Mouse (Mus musculus) liver, embryonic 16.5 days (tissue): ENCODE measurements around the gene Rabgef1. TPM values are rescaled to one million over a fixed set of nuclear protein-coding genes. Genes with fewer than 3 reads are reported as not detected.

Experiments used
- ATAC-seq: fragments of 200-750 bp; cut with Nextera tagmentation; 2 replicates; pipeline ENCODE4 v1.8.0; 2017; ENCODE audit warnings: low read depth, mild to moderate bottlenecking, moderate number of reproducible peaks, moderate library complexity
- H3K27ac ChIP-seq: fragments of 300-500 bp; sonication (generic); 2 replicates; pipeline ENCODE4 v1.5.1; 2014; ENCODE audit warnings: mild to moderate bottlenecking, low read length
- H3K27me3 ChIP-seq: fragments of 300-500 bp; sonication (generic); 2 replicates; pipeline ENCODE4 v1.6.1; 2014; ENCODE audit warnings: low read depth, low read length, mixed read lengths; ENCODE audit not compliant: control insufficient read depth, insufficient read depth
- H3K36me3 ChIP-seq: fragments of 300-500 bp; sonication (generic); 2 replicates; pipeline ENCODE4 v1.6.1; 2014; ENCODE audit warnings: mild to moderate bottlenecking; ENCODE audit not compliant: control insufficient read depth, insufficient read depth
- H3K4me1 ChIP-seq: fragments of 300-500 bp; sonication (generic); 2 replicates; pipeline ENCODE4 v1.6.1; 2014; ENCODE audit warnings: low read depth, low read length, mixed read lengths; ENCODE audit not compliant: control insufficient read depth
- H3K4me2 ChIP-seq: fragments of 300-500 bp; sonication (generic); 2 replicates; pipeline ENCODE4 v1.6.1; 2014; ENCODE audit warnings: low read depth, low read length, mixed read lengths
- H3K4me3 ChIP-seq: fragments of 300-500 bp; sonication (generic); 2 replicates; pipeline ENCODE4 v1.5.1; 2014; ENCODE audit warnings: low read depth, mild to moderate bottlenecking, low read length
- H3K9ac ChIP-seq: fragments of 300-500 bp; sonication (generic); 2 replicates; pipeline ENCODE4 v1.6.1; 2014; ENCODE audit warnings: low read depth, low read length
- H3K9me3 ChIP-seq: fragments of 300-500 bp; sonication (generic); replicated peaks from 2 replicates; pipeline ENCODE4 v1.6.1; 2016; ENCODE audit warnings: low read length; ENCODE audit not compliant: control insufficient read depth
- WGBS: fragments of 180-500 bp; shearing (Covaris S2); extraction: QIAGEN DNeasy Blood & Tissue Kit; methylation state at CpG from one replicate; pipeline ENCODE4 v1.1.7; 2014; ENCODE audit not compliant: insufficient replicate concordance; 5-methylcytosine and 5-hydroxymethylcytosine counted together
- polyA plus RNA-seq: library from polyadenylated mRNA; unstranded; fragments of >200 nt; fragmentation: Nextera tagmentation; extraction: Ambion mirVana; gene quantifications from 2 replicates; pipeline ENCODE4 v1.2.1, GENCODE M21; 2015

The Rabgef1 gene
- polyA plus RNA-seq, 1 experiment from 2014 or later = 20.9 TPM

DNA sequence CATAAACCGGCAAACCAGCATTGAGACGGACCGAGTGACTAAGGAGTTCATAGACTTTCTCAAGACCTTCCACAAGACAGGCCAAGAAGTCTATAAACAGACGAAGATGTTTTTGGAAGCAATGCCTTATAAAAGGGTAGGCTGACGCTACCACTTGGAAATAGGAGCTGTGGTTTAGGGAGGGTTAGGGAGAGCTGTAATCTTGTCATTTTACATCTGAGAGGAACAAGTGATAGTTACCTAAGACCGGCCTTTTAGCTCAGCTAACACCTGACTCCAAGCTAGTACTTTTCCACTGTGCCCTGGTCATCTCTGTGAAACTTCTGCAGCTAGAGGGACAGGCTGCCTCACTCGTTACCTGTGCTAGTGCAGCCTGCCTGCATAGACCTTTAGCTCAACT lies 26.4 kb downstream of the Rabgef1 start:
- H3K4me2 ChIP-seq = no peak overlapping the region
- H3K36me3 ChIP-seq = peaks cover 31% of the 10 kb centered on the region
- 79% methylated on average over 7 of the region's 7 CpGs for WGBS
- no peak overlapping the region for H3K27ac ChIP-seq
- H3K4me3 ChIP-seq = no peak overlapping the region
- no peaks in the 10 kb centered on the region for H3K9me3 ChIP-seq
- ATAC-seq = no peak
- no peak overlapping the region for H3K9ac ChIP-seq
- H3K27me3 ChIP-seq = no peaks in the 10 kb centered on the region
- H3K4me1 ChIP-seq = no peaks in the 10 kb centered on the region

- peak; percentile 88 for ATAC-seq
- H3K9me3 ChIP-seq = no peaks in the 10 kb centered on the region
- H3K4me2 ChIP-seq = no peak overlapping the region
- no peaks in the 10 kb centered on the region for H3K27me3 ChIP-seq
- peaks cover 27% of the 10 kb centered on the region for H3K36me3 ChIP-seq
- 83% methylated on average over 10 of the region's 10 CpGs for WGBS
- H3K4me3 ChIP-seq = no peak overlapping the region
- H3K9ac ChIP-seq = no peak overlapping the region
- peaks cover 2% of the 10 kb centered on the region for H3K4me1 ChIP-seq
- no peak overlapping the region for H3K27ac ChIP-seq
These were observed 28.8 kb downstream of the Rabgef1 start for GRCm38 (mm10) chr5:130200233-130201029.

- H3K36me3 ChIP-seq = peaks cover 27% of the 10 kb centered on the region
- 60% methylated on average over 4 of the region's 4 CpGs for WGBS
These were observed 32.4 kb downstream of the Rabgef1 start for GRCm38 (mm10) chr5:130203948-130204347.

DNA sequence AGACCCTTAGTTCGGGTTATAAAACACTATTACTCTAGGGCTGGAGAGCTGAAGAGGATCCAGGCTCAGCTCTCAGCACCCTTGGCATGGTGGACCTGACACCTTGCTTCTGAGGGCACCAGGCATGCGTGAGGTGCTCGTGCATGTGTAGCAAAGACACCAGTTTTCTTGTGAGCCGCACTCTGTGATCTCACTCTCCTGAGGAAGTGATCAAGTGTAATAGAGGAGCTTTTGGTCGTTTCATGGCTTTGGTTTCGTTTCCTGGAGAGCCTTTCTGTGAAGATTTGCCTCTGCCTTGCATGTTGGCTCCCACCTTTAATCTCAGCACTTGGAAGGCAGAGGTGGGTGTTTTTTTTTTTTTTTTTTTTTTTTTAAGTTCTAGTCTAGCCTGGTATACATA lies 33.0 kb downstream of the Rabgef1 start:
- no peaks in the 10 kb centered on the region for H3K27me3 ChIP-seq
- H3K4me1 ChIP-seq = peaks cover 2% of the 10 kb centered on the region
- no peak overlapping the region for H3K4me3 ChIP-seq
- no peak overlapping the region for H3K27ac ChIP-seq
- no peak overlapping the region for H3K9ac ChIP-seq
- no peak for ATAC-seq
- 74% methylated on average over 6 of the region's 6 CpGs for WGBS
- no peaks in the 10 kb centered on the region for H3K9me3 ChIP-seq
- H3K36me3 ChIP-seq = peaks cover 30% of the 10 kb centered on the region
- no peak overlapping the region for H3K4me2 ChIP-seq

More at GRCm38 (mm10) chr5:130203948-130204347, 32.4 kb downstream of the Rabgef1 start:
- ATAC-seq = no peak
- Histone ChIP-seq H3K27ac (no peak overlapping the region), H3K4me2 (no peak overlapping the region), H3K9me3 (no peaks in the 10 kb centered on the region), H3K4me1 (peaks cover 2% of the 10 kb centered on the region), H3K4me3 (no peak overlapping the region), H3K9ac (no peak overlapping the region), H3K27me3 (no peaks in the 10 kb centered on the region)

DNA sequence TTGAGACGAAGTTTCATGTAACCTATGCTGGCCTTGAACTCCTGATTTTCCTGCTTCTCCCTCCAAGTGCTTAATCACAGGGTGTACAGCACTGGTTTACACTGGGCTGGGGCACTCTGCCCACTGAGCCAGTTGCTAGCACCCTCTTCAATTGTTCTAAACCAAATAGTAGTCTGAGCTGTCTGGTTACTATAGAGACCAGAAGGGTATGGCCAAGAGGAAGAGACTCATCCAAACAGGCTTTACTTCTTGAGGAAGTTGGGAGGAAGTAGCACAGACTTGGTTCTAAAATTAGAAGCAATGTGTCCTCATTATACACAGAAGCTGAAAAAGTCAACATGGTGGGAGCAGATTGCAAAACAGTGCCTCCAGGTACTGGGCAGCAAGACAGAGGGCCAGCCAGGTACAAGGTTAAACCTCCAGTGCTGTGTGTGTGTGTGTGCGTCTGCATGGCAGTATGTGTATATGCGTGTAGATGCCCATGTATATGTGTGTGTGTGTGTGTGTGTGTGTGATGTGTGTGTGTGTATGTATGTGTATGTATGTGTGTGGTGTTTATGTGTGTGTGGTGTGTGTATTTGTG lies 33.9 kb downstream of the Rabgef1 start:
- WGBS = 67% methylated on average over 3 of the region's 3 CpGs
- H3K4me1 ChIP-seq = peaks cover 2% of the 10 kb centered on the region
- H3K9ac ChIP-seq = no peak overlapping the region
- peaks cover 33% of the 10 kb centered on the region for H3K36me3 ChIP-seq
- H3K4me3 ChIP-seq = no peak overlapping the region
- H3K27me3 ChIP-seq = no peaks in the 10 kb centered on the region
- no peak overlapping the region for H3K4me2 ChIP-seq
- ATAC-seq = peak; percentile 75
- no peaks in the 10 kb centered on the region for H3K9me3 ChIP-seq
- 0 out of 2 replicates have a peak overlapping the region, but pooled peaks have one; percentile 25 for H3K27ac ChIP-seq

- WGBS = 86% methylated on average over 4 of the region's 4 CpGs
- Histone ChIP-seq H3K4me3 (no peak overlapping the region), H3K9me3 (no peaks in the 10 kb centered on the region), H3K9ac (no peak overlapping the region), H3K27me3 (no peaks in the 10 kb centered on the region), H3K27ac (no peak overlapping the region), H3K4me1 (peaks cover 2% of the 10 kb centered on the region), H3K4me2 (no peak overlapping the region), H3K36me3 (peaks cover 41% of the 10 kb centered on the region)
- no peak for ATAC-seq
These were observed 35.7 kb downstream of the Rabgef1 start for GRCm38 (mm10) chr5:130207299-130207698.

- Histone ChIP-seq H3K4me3 (no peak overlapping the region), H3K4me1 (no peaks in the 10 kb centered on the region), H3K9me3 (no peaks in the 10 kb centered on the region), H3K27me3 (no peaks in the 10 kb centered on the region), H3K27ac (no peak overlapping the region), H3K4me2 (no peak overlapping the region), H3K9ac (no peak overlapping the region), H3K36me3 (peaks cover 45% of the 10 kb centered on the region)
- ATAC-seq = no peak
- WGBS = 92% methylated on average over 11 of the region's 11 CpGs
These were observed 41.4 kb downstream of the Rabgef1 start for GRCm38 (mm10) chr5:130212956-130213355.

DNA sequence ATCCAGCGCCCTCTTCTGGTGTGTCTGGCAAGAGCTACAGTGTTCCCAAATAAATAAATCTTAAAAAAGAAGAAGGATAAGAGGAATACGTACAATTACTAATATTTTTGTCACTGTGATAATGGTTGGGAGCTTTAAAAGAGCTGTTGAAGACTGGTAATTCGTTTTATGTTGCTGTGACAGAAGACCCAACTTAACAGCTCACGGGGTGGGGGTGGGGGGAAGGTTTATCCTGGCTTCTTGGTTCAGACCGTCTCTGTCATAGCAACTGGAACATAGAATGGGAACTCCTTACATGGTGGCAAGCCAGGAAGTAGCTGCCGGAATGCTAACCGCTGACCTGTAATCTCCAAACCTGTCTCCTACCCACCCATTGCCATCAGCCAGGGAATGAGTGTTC lies 45.2 kb downstream of the Rabgef1 start, which contains the start of gene Tmem248:
Gene Tmem248, plus strand, starts transcription at position 301 of the 400 bp plus-strand sequence.
- peaks cover 16% of the 10 kb centered on the region for H3K36me3 ChIP-seq
- no peak for ATAC-seq
- 74% methylated on average over 7 of the region's 7 CpGs for WGBS
- H3K9ac ChIP-seq = no peak within 1 kb of the TSS
- H3K4me3 ChIP-seq = no peak within 1 kb of the TSS
- no peaks in the 10 kb centered on the region for H3K27me3 ChIP-seq
- no peaks in the 10 kb centered on the region for H3K9me3 ChIP-seq
- H3K27ac ChIP-seq = no peak within 1 kb of the TSS
- no peak within 1 kb of the TSS for H3K4me2 ChIP-seq
- H3K4me1 ChIP-seq = peaks cover 9% of the 10 kb centered on the region

GRCm38 (mm10) chr5:130217406-130217805 lies 45.8 kb downstream of the Rabgef1 start:
- Histone ChIP-seq H3K36me3 (peaks cover 11% of the 10 kb centered on the region), H3K4me3 (no peak overlapping the region), H3K9me3 (no peaks in the 10 kb centered on the region), H3K4me2 (no peak overlapping the region), H3K27me3 (no peaks in the 10 kb centered on the region), H3K4me1 (peaks cover 9% of the 10 kb centered on the region), H3K27ac (no peak overlapping the region), H3K9ac (no peak overlapping the region)
- ATAC-seq = no peak
- WGBS = 81% methylated on average over 4 of the region's 4 CpGs
